18 mouse cellular contexts compared by ENCODE assay signal in genomic region chr17:57094222-57094621, GRCm38 (mm10). TPM values are rescaled to one million over a fixed set of nuclear protein-coding genes. Genes with fewer than 3 reads are reported as not detected.
A peak's percentile ranks its signal among the peaks of the same experiment; 100 is the strongest.
DNase-seq lines count a peak whose midpoint lies in the region; ATAC-seq lines count a peak whose summit lies in the region.
"Had no signal": no experiment of that assay in that cellular context is flagged by ENCODE, and none has a peak within 500 bp of the region (broad histone marks: within the 10 kb centered on the region; RNA-seq: fewer than 3 reads in every experiment).

No protein-coding gene starts in this region.

- DNase-seq in 3T3-L1 (ENCODE audit: low read depth, low spot score), result peak; percentile 64
- peak; percentile 73 for DNase-seq in 416B (ENCODE audit: low read depth)
- peak; percentile 34 for DNase-seq in c-Kit-positive CD71-positive TER-119-positive erythroid progenitor cells, embryonic 14.5 days (ENCODE audit: low spot score)
- DNase-seq in left cerebral cortex, postnatal 4 days, result no peak
- DNase-seq in thymus, postnatal 0 days (ENCODE audit: low spot score), result no peak
- DNase-seq in right cerebral cortex, postnatal 36 days (ENCODE audit: low spot score in 2 of 2), result no peak
- DNase-seq: adrenal gland, postnatal 10 days; gastrocnemius, postnatal 14 days; heart, adult 18-20 months; heart, postnatal 14 days; kidney, adult 9 months; kidney, postnatal 14 days; lung, embryonic 14.5 days; lung, postnatal 4 days; thymus, postnatal 14 days had no signal

- intact Hi-C loops in left cerebral cortex, postnatal 4 days (cut with DNase I), result loop anchor here (10.0 kb wide), 1 partner anchor 241 kb away; no protein-coding TSS in a partner anchor

- ATAC-seq in megakaryocyte-erythroid progenitor cell, adult 5-6 weeks (replicated peaks; ENCODE audit: low FRiP score, low TSS enrichment, poor library complexity, severe bottlenecking), result peak; percentile 59
- ATAC-seq: forebrain, embryonic 16.5 days; Patski had no signal

RNA-seq across cellular contexts. Expression of gene Tubb4a, which starts 6.6 kb away (rescaled TPM):
- not detected in 2 replicates for total RNA-seq in megakaryocyte-erythroid progenitor cell, adult 5-6 weeks (2014; fragmentation: Nextera tagmentation)
- 0.08 TPM in 1 of 2 replicates, not detected in the other for total RNA-seq in megakaryocyte-erythroid progenitor cell, adult 5-6 weeks (2017)
- 100 to 1,000 TPM; 308 to 337 TPM for total RNA-seq in left cerebral cortex, postnatal 4 days (2021)
- 1.0 and 1.2 TPM in 2 replicates for polyA plus RNA-seq in thymus, postnatal 0 days (2015; fragmentation: Nextera tagmentation; extraction: Ambion mirVana)

RNA-seq across cellular contexts. Expression of gene Tnfsf9, which starts 10.9 kb away (rescaled TPM):
- total RNA-seq in megakaryocyte-erythroid progenitor cell, adult 5-6 weeks (2014; fragmentation: Nextera tagmentation), result not detected in 2 replicates
- not detected in 2 replicates for total RNA-seq in megakaryocyte-erythroid progenitor cell, adult 5-6 weeks (2017)
- total RNA-seq in left cerebral cortex, postnatal 4 days (2021), result 1 to 10 TPM; 1.7 to 2.0 TPM
- 2.7 and 3.0 TPM in 2 replicates for polyA plus RNA-seq in thymus, postnatal 0 days (2015; fragmentation: Nextera tagmentation; extraction: Ambion mirVana)

RNA-seq across cellular contexts. Expression of gene Dennd1c, which starts 15.9 kb away (rescaled TPM):
- total RNA-seq in megakaryocyte-erythroid progenitor cell, adult 5-6 weeks (2014; fragmentation: Nextera tagmentation), result 20.4 and 33.4 TPM in 2 replicates
- 0.65 and 1.8 TPM in 2 replicates for total RNA-seq in megakaryocyte-erythroid progenitor cell, adult 5-6 weeks (2017)
- total RNA-seq in left cerebral cortex, postnatal 4 days (2021), result 1 to 10 TPM; 1.2 to 1.4 TPM
- 49.8 and 65.1 TPM in 2 replicates for polyA plus RNA-seq in thymus, postnatal 0 days (2015; fragmentation: Nextera tagmentation; extraction: Ambion mirVana)

RNA-seq across cellular contexts. Expression of gene Slc25a23, which starts 34.6 kb away (rescaled TPM):
- total RNA-seq in megakaryocyte-erythroid progenitor cell, adult 5-6 weeks (2014; fragmentation: Nextera tagmentation), result 17.9 and 21.2 TPM in 2 replicates
- 3.0 and 6.2 TPM in 2 replicates for total RNA-seq in megakaryocyte-erythroid progenitor cell, adult 5-6 weeks (2017)
- 100 to 1,000 TPM; 188 to 219 TPM for total RNA-seq in left cerebral cortex, postnatal 4 days (2021)
- 8.3 and 8.8 TPM in 2 replicates for polyA plus RNA-seq in thymus, postnatal 0 days (2015; fragmentation: Nextera tagmentation; extraction: Ambion mirVana)

RNA-seq across cellular contexts. Expression of gene Crb3, which starts 35.3 kb away (rescaled TPM):
- not detected in 2 replicates for total RNA-seq in megakaryocyte-erythroid progenitor cell, adult 5-6 weeks (2014; fragmentation: Nextera tagmentation)
- total RNA-seq in megakaryocyte-erythroid progenitor cell, adult 5-6 weeks (2017), result not detected in 2 replicates
- under 1 TPM; 0.40 to 0.97 TPM for total RNA-seq in left cerebral cortex, postnatal 4 days (2021)
- polyA plus RNA-seq in thymus, postnatal 0 days (2015; fragmentation: Nextera tagmentation; extraction: Ambion mirVana), result 1.6 and 2.7 TPM in 2 replicates

Comparison
In these comparisons a context has a peak if more than half of its experiments do, and no peak if none do; other contexts are left out.
1. DNase-seq: peak in 3T3-L1 (single experiment), 416B (single experiment) and c-Kit-positive CD71-positive TER-119-positive erythroid progenitor cells, embryonic 14.5 days (single experiment); none in left cerebral cortex, postnatal 4 days (single experiment), thymus, postnatal 0 days (single experiment) and right cerebral cortex, postnatal 36 days (0 of 2).
2. RNA of gene Tubb4a, which starts 6.6 kb away (total RNA-seq): 308 to 337 TPM in left cerebral cortex, postnatal 4 days; 0.08 TPM in megakaryocyte-erythroid progenitor cell, adult 5-6 weeks; every median in the first group is over 100 times any median in the second.